Mouse (Mus musculus): ENCODE results near the gene Ccnl1. TPM values are rescaled to one million over a fixed set of nuclear protein-coding genes. Genes with fewer than 3 reads are reported as not detected.

Gene Ccnl1
- 50.2 TPM for polyA plus RNA-seq (2015; fragmentation: Illumina TruSeq; extraction: RNeasy Lipid Tissue Mini Kit (QIAGEN cat#74804); ENCODE audit: low read depth, low replicate concordance)

DNA sequence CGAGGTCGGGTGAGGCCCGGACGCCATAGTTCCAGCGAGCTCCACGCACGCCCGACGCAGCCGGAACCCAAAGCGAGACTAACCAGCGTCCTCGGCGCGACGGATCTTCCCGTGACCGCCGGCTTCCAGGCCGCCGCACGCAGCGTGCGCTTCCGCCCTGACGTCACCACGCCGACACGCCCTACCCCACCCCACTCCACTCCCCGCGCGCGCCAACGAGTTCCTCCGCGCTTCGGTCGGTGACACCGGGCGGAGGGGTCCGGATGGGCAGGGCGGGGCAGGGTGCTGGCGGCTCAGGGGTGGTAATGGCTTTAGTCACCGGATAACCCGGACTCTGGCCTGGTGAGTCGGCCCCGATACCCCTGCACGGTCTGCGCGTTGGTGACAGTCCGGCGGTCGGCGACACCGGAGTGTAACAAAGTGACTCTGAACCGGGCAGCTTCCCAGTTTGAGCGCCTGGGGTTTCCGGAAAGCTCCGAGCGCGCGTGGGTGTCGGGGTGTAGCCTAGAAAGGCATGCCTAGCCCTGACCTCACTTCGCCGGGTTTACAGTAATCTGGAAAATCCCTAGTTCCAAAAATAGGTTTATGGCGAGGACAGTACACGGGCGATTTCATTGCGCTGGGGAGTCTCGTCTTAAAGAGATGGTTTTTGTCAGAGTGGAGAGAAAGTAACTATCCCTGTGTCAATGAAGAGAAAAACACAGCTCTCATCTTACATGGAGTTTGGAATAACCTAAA, at the start of gene Ccnl1:
Gene Ccnl1 (minus strand): TSS at position 148 of the 738 bp plus-strand sequence.

All from brain, adult 10 weeks (tissue).